Mouse (Mus musculus) urinary bladder, postnatal 25 days (tissue): ENCODE measurements around the gene Samd10.
A peak's percentile ranks its signal among the peaks of the same experiment; 100 is the strongest.

Experiments used
- DNase-seq: peaks from one replicate; pipeline ENCODE4 v3.0.0; 2022; ENCODE audit warnings: low spot score

Samd10 gene

GRCm38 (mm10) chr2:181577126-181577525 is 21.9 kb downstream of the Samd10 start:
- no peak for DNase-seq

GRCm38 (mm10) chr2:181576613-181577012 is 22.4 kb downstream of the Samd10 start:
- no peak for DNase-seq

GRCm38 (mm10) chr2:181574921-181575545 is 24.0 kb downstream of the Samd10 start:
- DNase-seq, result no peak

- DNase-seq, result no peak
These were observed 25.1 kb downstream of the Samd10 start for GRCm38 (mm10) chr2:181573961-181574360.

GRCm38 (mm10) chr2:181572921-181573920 is 25.8 kb downstream of the Samd10 start:
- no peak for DNase-seq

- DNase-seq, result no peak
These were observed 26.9 kb downstream of the Samd10 start for GRCm38 (mm10) chr2:181571941-181572670.

- DNase-seq, result no peak
These were observed 28.0 kb downstream of the Samd10 start for GRCm38 (mm10) chr2:181570921-181571595.

- no peak for DNase-seq
These were observed 28.6 kb downstream of the Samd10 start for GRCm38 (mm10) chr2:181570375-181570774.

- no peak for DNase-seq
These were observed 29.2 kb downstream of the Samd10 start for GRCm38 (mm10) chr2:181569856-181570255.

- DNase-seq, result peak; percentile 51
These were observed 30.6 kb downstream of the Samd10 start for GRCm38 (mm10) chr2:181568272-181569008.

- no peak for DNase-seq
These were observed 31.7 kb downstream of the Samd10 start for GRCm38 (mm10) chr2:181567338-181567737.

- no peak for DNase-seq
These were observed 45.2 kb downstream of the Samd10 start for GRCm38 (mm10) chr2:181553772-181554171.

GRCm38 (mm10) chr2:181550233-181550632 is 48.8 kb downstream of the Samd10 start:
- no peak for DNase-seq

GRCm38 (mm10) chr2:181548682-181549081 is 50.3 kb downstream of the Samd10 start:
- DNase-seq, result no peak

GRCm38 (mm10) chr2:181548227-181548626 is 50.8 kb downstream of the Samd10 start:
- no peak for DNase-seq

- DNase-seq, result no peak
These were observed 52.9 kb downstream of the Samd10 start for GRCm38 (mm10) chr2:181546142-181546541.
